Mouse (Mus musculus): ENCODE measurements at regions not wholly inside any gene's neighbourhood (a gene's known extent, or its start where the extent isn't known, plus 50 kb on each side); places are given as distances from the start of the nearest gene placed in this dataset.

GRCm38 (mm10) chr17:4424451-4425168 is 569.5 kb upstream of the Arid1b start:
- DNase-seq (ENCODE audit: low spot score in 2 of 2) = no peak

- DNase-seq (ENCODE audit: low spot score in 2 of 2) = no peak
These were observed 568.8 kb upstream of the Arid1b start for GRCm38 (mm10) chr17:4425342-4425741.

GRCm38 (mm10) chr17:4429036-4429435 is 565.1 kb upstream of the Arid1b start:
- no peak for DNase-seq (ENCODE audit: low spot score in 2 of 2)

- no peak for DNase-seq (ENCODE audit: low spot score in 2 of 2)
These were observed 548.5 kb upstream of the Arid1b start for GRCm38 (mm10) chr17:4445606-4446005.

GRCm38 (mm10) chr17:4457491-4457890 is 536.6 kb upstream of the Arid1b start:
- no peak for DNase-seq (ENCODE audit: low spot score in 2 of 2)

GRCm38 (mm10) chr17:4461541-4461940 is 532.6 kb upstream of the Arid1b start:
- DNase-seq (ENCODE audit: low spot score in 2 of 2) = no peak

- DNase-seq (ENCODE audit: low spot score in 2 of 2) = no peak
These were observed 529.7 kb upstream of the Arid1b start for GRCm38 (mm10) chr17:4464286-4464880.

- no peak for DNase-seq (ENCODE audit: low spot score in 2 of 2)
These were observed 528.4 kb upstream of the Arid1b start for GRCm38 (mm10) chr17:4465741-4466140.

- no peak for DNase-seq (ENCODE audit: low spot score in 2 of 2)
These were observed 521.7 kb upstream of the Arid1b start for GRCm38 (mm10) chr17:4472412-4472811.

GRCm38 (mm10) chr17:4474350-4474749 is 519.8 kb upstream of the Arid1b start:
- DNase-seq (ENCODE audit: low spot score in 2 of 2) = no peak

- DNase-seq (ENCODE audit: low spot score in 2 of 2) = no peak
These were observed 518.5 kb upstream of the Arid1b start for GRCm38 (mm10) chr17:4475665-4476064.

GRCm38 (mm10) chr17:4494392-4494791 is 499.7 kb upstream of the Arid1b start:
- no peak for DNase-seq (ENCODE audit: low spot score in 2 of 2)

- DNase-seq (ENCODE audit: low spot score in 2 of 2) = no peak
These were observed 493.6 kb upstream of the Arid1b start for GRCm38 (mm10) chr17:4500504-4500903.

- no peak for DNase-seq (ENCODE audit: low spot score in 2 of 2)
These were observed 493.1 kb upstream of the Arid1b start for GRCm38 (mm10) chr17:4501029-4501428.

- no peak for DNase-seq (ENCODE audit: low spot score in 2 of 2)
These were observed 489.2 kb upstream of the Arid1b start for GRCm38 (mm10) chr17:4504951-4505350.

GRCm38 (mm10) chr17:4509506-4509905 is 484.6 kb upstream of the Arid1b start:
- DNase-seq (ENCODE audit: low spot score in 2 of 2) = no peak

GRCm38 (mm10) chr17:4516141-4516540 is 478.0 kb upstream of the Arid1b start:
- DNase-seq (ENCODE audit: low spot score in 2 of 2) = no peak

GRCm38 (mm10) chr17:4516846-4517245 is 477.3 kb upstream of the Arid1b start:
- DNase-seq (ENCODE audit: low spot score in 2 of 2) = no peak

GRCm38 (mm10) chr17:4521031-4521430 is 473.1 kb upstream of the Arid1b start:
- no peak for DNase-seq (ENCODE audit: low spot score in 2 of 2)

GRCm38 (mm10) chr17:4526466-4526865 is 467.7 kb upstream of the Arid1b start:
- DNase-seq (ENCODE audit: low spot score in 2 of 2) = no peak

GRCm38 (mm10) chr17:4532126-4532525 is 462.0 kb upstream of the Arid1b start:
- DNase-seq (ENCODE audit: low spot score in 2 of 2) = no peak

- no peak for DNase-seq (ENCODE audit: low spot score in 2 of 2)
These were observed 453.7 kb upstream of the Arid1b start for GRCm38 (mm10) chr17:4540435-4540834.

GRCm38 (mm10) chr17:4541020-4541743 is 452.9 kb upstream of the Arid1b start:
- DNase-seq (ENCODE audit: low spot score in 2 of 2) = no peak

Data from spleen, postnatal 10 days (tissue).